Mouse (Mus musculus): Measurements from ENCODE around the gene Gm17555. TPM values are rescaled to one million over a fixed set of nuclear protein-coding genes. Genes with fewer than 3 reads are reported as not detected.

The Gm17555 gene
- polyA plus RNA-seq (2017; shearing (Covaris generic)): not detected

GRCm38 (mm10) chr2:126214800-126215199, at the start of gene Gm17555:
Gm17555 (plus strand) TSS chr2:126215100.

Other genes starting within 250 kb of the Gm17555 start
- gene Fgf7, start 180.4 kb upstream of the Gm17555 start, polyA plus RNA-seq (2017; shearing (Covaris generic)): not detected
- gene Fam227b, start 63.1 kb upstream of the Gm17555 start, polyA plus RNA-seq (2017; shearing (Covaris generic)): not detected
- gene Dtwd1, start 63.0 kb upstream of the Gm17555 start, polyA plus RNA-seq (2017; shearing (Covaris generic)): 6.8 TPM

All from effector memory CD4-positive, alpha-beta T cell, adult 7 months (primary cell).